Mouse (Mus musculus) limb, embryonic 14.5 days (tissue): Measurements from ENCODE around the gene Chsy1. TPM values are rescaled to one million over a fixed set of nuclear protein-coding genes. Genes with fewer than 3 reads are reported as not detected.

ENCODE experiments used
- ATAC-seq: fragments of 200-750 bp; cut with Nextera tagmentation; 2 replicates; pipeline ENCODE4 v1.8.0; 2017; ENCODE audit warnings: low read depth, moderate number of reproducible peaks, moderate TSS enrichment; ENCODE audit not compliant: low FRiP score
- DNase-seq: peaks from one replicate; pipeline ENCODE4 v3.0.0-alpha.2; 2015; ENCODE audit warnings: low spot score
- H3K27ac ChIP-seq: fragments of 300-500 bp; sonication (generic); replicated peaks from 2 replicates; pipeline ENCODE4 v1.5.1; 2014; ENCODE audit warnings: low read depth, mild to moderate bottlenecking, low read length, moderate library complexity, mixed read lengths
- H3K27me3 ChIP-seq: fragments of 300-500 bp; sonication (generic); 2 replicates; pipeline ENCODE4 v1.6.1; 2014; ENCODE audit warnings: low read length, mixed read lengths; ENCODE audit not compliant: control insufficient read depth, insufficient read depth
- H3K36me3 ChIP-seq: fragments of 300-500 bp; sonication (generic); 2 replicates; pipeline ENCODE4 v1.6.1; 2014; ENCODE audit warnings: mild to moderate bottlenecking, low read length, moderate library complexity, mixed read lengths; ENCODE audit not compliant: control insufficient read depth, insufficient read depth
- H3K4me1 ChIP-seq: fragments of 300-500 bp; sonication (generic); 2 replicates; pipeline ENCODE4 v1.6.1; 2014; ENCODE audit warnings: antibody characterized with exemption, low read length, mixed read lengths; ENCODE audit not compliant: control insufficient read depth, insufficient read depth
- H3K4me2 ChIP-seq: fragments of 300-500 bp; sonication (generic); replicated peaks from 2 replicates; pipeline ENCODE4 v1.6.1; 2014; ENCODE audit warnings: low read depth, mild to moderate bottlenecking, low read length, moderate library complexity; ENCODE audit not compliant: severe bottlenecking
- H3K4me3 ChIP-seq: fragments of 300-500 bp; sonication (generic); replicated peaks from 2 replicates; pipeline ENCODE4 v1.5.1; 2014; ENCODE audit warnings: low read length
- H3K9ac ChIP-seq: fragments of 300-500 bp; sonication (generic); 2 replicates; pipeline ENCODE4 v1.6.1; 2014; ENCODE audit warnings: mild to moderate bottlenecking, low read depth, low read length, moderate library complexity; ENCODE audit not compliant: severe bottlenecking
- H3K9me3 ChIP-seq: fragments of 300-500 bp; sonication (generic); 2 replicates; pipeline ENCODE4 v1.6.1; 2016; ENCODE audit warnings: low read length; ENCODE audit not compliant: control insufficient read depth
- POLR2A ChIP-seq: fragments of 200-500 bp; IDR thresholded peaks from 2 replicates; pipeline ENCODE4 v1.8.0; 2012; ENCODE audit warnings: inconsistent platforms, mild to moderate bottlenecking, moderate library complexity, borderline replicate concordance; ENCODE audit not compliant: insufficient read depth, insufficient read length; ENCODE audit errors: extremely low read depth
- WGBS: fragments of 180-500 bp; shearing (Covaris S2); extraction: QIAGEN DNeasy Blood & Tissue Kit; methylation state at CpG from one replicate; pipeline ENCODE4 v1.1.7; 2014; 5-methylcytosine and 5-hydroxymethylcytosine counted together
- polyA plus RNA-seq, 2 experiments: library from polyadenylated mRNA; depleted of rRNA in 1 of 2; stranded (reverse) in 1 of 2; unstranded in 1 of 2; fragments of >200 nt; fragmentation: Nextera tagmentation in 1 of 2; extraction: Ambion mirVana in 1 of 2; gene quantifications; 2 replicates each; pipeline versions ENCODE4 v1.2.1 to v1.2.3; 2012 to 2014

The Chsy1 gene
- polyA plus RNA-seq, 2 experiments: 33.3 to 33.6 TPM

GRCm38 (mm10) chr7:66179120-66179581 lies 69.8 kb downstream of the Chsy1 start:
- Histone ChIP-seq H3K27me3 (no peaks in the 10 kb centered on the region), H3K9me3 (no peaks in the 10 kb centered on the region), H3K27ac (no peak overlapping the region), H3K4me2 (no peak overlapping the region), H3K4me1 (peaks cover 9% of the 10 kb centered on the region), H3K9ac (no peak overlapping the region), H3K4me3 (no peak overlapping the region), H3K36me3 (peaks cover 18% of the 10 kb centered on the region)
- no peak for ATAC-seq
- no peak for DNase-seq
- TF ChIP-seq POLR2A: no peak
- WGBS: 49% methylated on average over 10 of the region's 10 CpGs

- no peak for ATAC-seq
- WGBS: 85% methylated on average over 7 of the region's 7 CpGs
- Histone ChIP-seq H3K27ac (no peak overlapping the region), H3K27me3 (no peaks in the 10 kb centered on the region), H3K9ac (no peak overlapping the region), H3K4me3 (no peak overlapping the region), H3K9me3 (no peaks in the 10 kb centered on the region), H3K4me1 (peaks cover 9% of the 10 kb centered on the region), H3K4me2 (no peak overlapping the region), H3K36me3 (peaks cover 12% of the 10 kb centered on the region)
- DNase-seq: no peak
- TF ChIP-seq POLR2A: no peak
Measured at GRCm38 (mm10) chr7:66179711-66180110, 70.4 kb downstream of the Chsy1 start.

- no peaks in the 10 kb centered on the region for H3K27me3 ChIP-seq
- DNase-seq (no peak), ATAC-seq (no peak)
- TF ChIP-seq POLR2A: no peak
- no peak overlapping the region for H3K4me3 ChIP-seq
- H3K4me2 ChIP-seq: no peak overlapping the region
- 77% methylated on average over 3 of the region's 3 CpGs for WGBS
- H3K9ac ChIP-seq: no peak overlapping the region
- H3K27ac ChIP-seq: no peak overlapping the region
- peaks cover 8% of the 10 kb centered on the region; the same call in 1 of the 2 replicates for H3K36me3 ChIP-seq
- no peaks in the 10 kb centered on the region for H3K9me3 ChIP-seq
- peaks cover 9% of the 10 kb centered on the region for H3K4me1 ChIP-seq
Measured at GRCm38 (mm10) chr7:66180260-66180659, 70.9 kb downstream of the Chsy1 start.

GRCm38 (mm10) chr7:66180711-66181365 lies 71.5 kb downstream of the Chsy1 start:
- Histone ChIP-seq H3K4me1 (peaks cover 9% of the 10 kb centered on the region), H3K9me3 (no peaks in the 10 kb centered on the region), H3K9ac (no peak overlapping the region), H3K4me2 (no peak overlapping the region), H3K27me3 (no peaks in the 10 kb centered on the region), H3K4me3 (no peak overlapping the region), H3K27ac (no peak overlapping the region), H3K36me3 (peaks cover 3% of the 10 kb centered on the region; the same call in 1 of the 2 replicates)
- WGBS: 87% methylated on average over 10 of the region's 10 CpGs
- no peak for TF ChIP-seq POLR2A
- DNase-seq (no peak), ATAC-seq (no peak)

- no peak for TF ChIP-seq POLR2A
Measured at GRCm38 (mm10) chr7:66182075-66182715, 72.9 kb downstream of the Chsy1 start.

More at GRCm38 (mm10) chr7:66182075-66182715, 72.9 kb downstream of the Chsy1 start:
- no peaks in the 10 kb centered on the region for H3K27me3 ChIP-seq
- no peak overlapping the region for H3K9ac ChIP-seq
- H3K4me2 ChIP-seq: no peak overlapping the region
- no peak for ATAC-seq
- H3K36me3 ChIP-seq: no peaks in the 10 kb centered on the region
- peaks cover 9% of the 10 kb centered on the region for H3K4me1 ChIP-seq
- H3K27ac ChIP-seq: no peak overlapping the region
- no peaks in the 10 kb centered on the region for H3K9me3 ChIP-seq
- WGBS: 76% methylated on average over 7 of the region's 7 CpGs
- no peak for DNase-seq
- H3K4me3 ChIP-seq: no peak overlapping the region
